Mouse (Mus musculus) lung, embryonic 16.5 days (tissue): Measurements from ENCODE around the gene Lingo3. TPM values are rescaled to one million over a fixed set of nuclear protein-coding genes. Genes with fewer than 3 reads are reported as not detected.

ENCODE experiments used
- ATAC-seq: fragments of 200-750 bp; cut with Nextera tagmentation; 2 replicates; pipeline ENCODE4 v1.8.0; 2017; ENCODE audit warnings: low read depth, mild to moderate bottlenecking, moderate library complexity
- H3K27ac ChIP-seq: fragments of 300-500 bp; sonication (generic); 2 replicates; pipeline ENCODE4 v1.5.1; 2014; ENCODE audit warnings: mild to moderate bottlenecking, control low read depth, low read length
- H3K27me3 ChIP-seq: fragments of 300-500 bp; sonication (generic); 2 replicates; pipeline ENCODE4 v1.6.1; 2014; ENCODE audit warnings: low read depth, low read length, mixed read lengths; ENCODE audit not compliant: control insufficient read depth, insufficient read depth
- H3K36me3 ChIP-seq: fragments of 300-500 bp; sonication (generic); 2 replicates; pipeline ENCODE4 v1.6.1; 2014; ENCODE audit warnings: low read length; ENCODE audit not compliant: control insufficient read depth, insufficient read depth
- H3K4me1 ChIP-seq: fragments of 300-500 bp; sonication (generic); replicated peaks from 2 replicates; pipeline ENCODE4 v1.6.1; 2014; ENCODE audit warnings: low read length, mixed read lengths; ENCODE audit not compliant: control insufficient read depth, insufficient read depth
- H3K4me2 ChIP-seq: fragments of 300-500 bp; sonication (generic); 2 replicates; pipeline ENCODE4 v1.6.1; 2014; ENCODE audit warnings: low read depth, low read length, control low read depth
- H3K4me3 ChIP-seq: fragments of 300-500 bp; sonication (generic); 2 replicates; pipeline ENCODE4 v1.5.1; 2014; ENCODE audit warnings: mild to moderate bottlenecking, low read length, control low read depth
- H3K9ac ChIP-seq: fragments of 300-500 bp; sonication (generic); 2 replicates; pipeline ENCODE4 v1.6.1; 2014; ENCODE audit warnings: low read length, control low read depth
- H3K9me3 ChIP-seq: fragments of 300-500 bp; sonication (generic); 2 replicates; pipeline ENCODE4 v1.6.1; 2016; ENCODE audit warnings: low read length; ENCODE audit not compliant: control insufficient read depth
- whole genome bisulfite sequencing: fragments of 180-500 bp; shearing (Covaris S2); extraction: QIAGEN DNeasy Blood & Tissue Kit; methylation state at CpG from one replicate; pipeline ENCODE4 v1.1.7; 2014; 5-methylcytosine and 5-hydroxymethylcytosine counted together
- polyA plus RNA-seq: library from polyadenylated mRNA; unstranded; fragments of >200 nt; fragmentation: Nextera tagmentation; extraction: Ambion mirVana; gene quantifications from 2 replicates; pipeline ENCODE4 v1.2.1, GENCODE M21; 2015

Gene Lingo3
- polyA plus RNA-seq, 1 experiment from 2014 or later, result 0.15 TPM

DNA sequence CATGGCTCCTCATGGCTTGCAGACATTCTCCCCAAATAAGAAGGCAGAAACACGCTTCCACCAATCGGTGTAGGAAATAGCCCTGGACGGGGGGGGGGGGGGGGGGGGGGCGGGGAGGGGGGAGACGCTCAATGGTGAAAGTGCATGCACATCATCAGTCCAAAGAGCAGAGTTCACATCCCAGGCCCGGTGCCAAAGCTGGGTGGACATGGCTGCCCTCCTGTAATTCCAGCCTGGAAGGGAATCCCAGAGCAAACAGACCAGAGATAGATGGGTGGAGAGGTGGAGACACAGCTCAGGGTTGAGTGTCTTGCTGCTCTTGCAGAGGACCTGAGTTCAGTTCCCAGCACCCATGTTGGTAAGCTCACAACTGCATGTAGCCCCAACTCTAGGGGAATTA lies 27.2 kb upstream of the Lingo3 start:
- H3K9me3 ChIP-seq, result no peaks in the 10 kb centered on the region
- 57% methylated on average over 1 of the region's 6 CpGs for WGBS
- ATAC-seq, result no peak

DNA sequence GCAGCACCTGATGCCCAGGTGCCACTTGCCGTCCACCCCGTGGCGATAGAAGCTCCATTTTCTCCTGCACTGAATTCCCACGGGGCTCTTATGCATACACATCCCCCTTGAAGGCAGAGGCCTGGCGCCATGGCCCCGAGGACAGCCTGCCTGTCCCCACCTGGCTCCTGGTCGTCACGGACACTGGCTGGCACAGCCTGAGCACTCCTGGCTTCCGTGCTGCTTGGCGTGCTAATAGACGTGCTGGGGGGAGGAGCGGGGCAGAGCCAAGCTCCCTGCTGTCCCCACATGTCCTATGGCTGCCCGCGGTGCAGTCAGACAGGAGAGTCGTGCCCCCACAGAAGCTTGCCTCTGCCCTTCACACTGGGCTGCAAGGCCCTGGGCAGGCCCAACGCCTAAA lies 20.6 kb upstream of the Lingo3 start:
- no peak overlapping the region for H3K4me2 ChIP-seq
- no peaks in the 10 kb centered on the region for H3K4me1 ChIP-seq
- no peak overlapping the region for H3K4me3 ChIP-seq
- H3K27ac ChIP-seq, result no peak overlapping the region
- 83% methylated on average over 16 of the region's 16 CpGs for WGBS
- H3K9me3 ChIP-seq, result no peaks in the 10 kb centered on the region
- no peak overlapping the region for H3K9ac ChIP-seq
- peaks cover 16% of the 10 kb centered on the region for H3K36me3 ChIP-seq
- no peaks in the 10 kb centered on the region for H3K27me3 ChIP-seq
- ATAC-seq, result no peak

More for the DNA sequence above, 27.2 kb upstream of the Lingo3 start:
- Histone ChIP-seq H3K4me3 (no peak overlapping the region), H3K27me3 (no peaks in the 10 kb centered on the region), H3K36me3 (peaks cover 3% of the 10 kb centered on the region), H3K27ac (no peak overlapping the region), H3K4me1 (no peaks in the 10 kb centered on the region), H3K4me2 (no peak overlapping the region), H3K9ac (no peak overlapping the region)

DNA sequence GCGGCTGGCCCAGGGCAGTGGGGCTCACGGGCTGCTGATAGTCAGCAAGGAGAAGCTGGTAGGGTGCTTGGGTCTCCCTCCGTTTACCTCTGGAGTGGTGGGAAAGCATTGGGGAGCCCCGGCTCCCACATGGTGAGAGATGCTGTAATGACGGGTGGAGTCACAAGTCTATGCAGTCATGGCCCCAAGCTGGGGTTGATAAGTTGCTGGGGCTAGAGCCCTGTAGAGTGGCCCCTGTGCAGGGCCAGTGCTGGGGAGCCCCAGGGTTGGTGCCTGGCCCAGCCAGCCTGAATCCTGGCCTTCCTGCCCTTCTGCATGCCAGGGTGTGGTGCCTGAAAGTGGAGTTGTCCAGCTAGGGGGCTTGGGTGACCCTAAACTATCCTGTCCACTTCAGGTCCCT lies 18.5 kb upstream of the Lingo3 start:
- Histone ChIP-seq H3K36me3 (peaks cover 14% of the 10 kb centered on the region), H3K4me3 (no peak overlapping the region), H3K9ac (no peak overlapping the region), H3K27ac (no peak overlapping the region), H3K4me1 (peaks cover 8% of the 10 kb centered on the region; the same call in 1 of the 2 replicates), H3K27me3 (no peaks in the 10 kb centered on the region), H3K4me2 (no peak overlapping the region), H3K9me3 (no peaks in the 10 kb centered on the region)
- WGBS, result 89% methylated on average over 5 of the region's 5 CpGs
- ATAC-seq, result no peak

DNA sequence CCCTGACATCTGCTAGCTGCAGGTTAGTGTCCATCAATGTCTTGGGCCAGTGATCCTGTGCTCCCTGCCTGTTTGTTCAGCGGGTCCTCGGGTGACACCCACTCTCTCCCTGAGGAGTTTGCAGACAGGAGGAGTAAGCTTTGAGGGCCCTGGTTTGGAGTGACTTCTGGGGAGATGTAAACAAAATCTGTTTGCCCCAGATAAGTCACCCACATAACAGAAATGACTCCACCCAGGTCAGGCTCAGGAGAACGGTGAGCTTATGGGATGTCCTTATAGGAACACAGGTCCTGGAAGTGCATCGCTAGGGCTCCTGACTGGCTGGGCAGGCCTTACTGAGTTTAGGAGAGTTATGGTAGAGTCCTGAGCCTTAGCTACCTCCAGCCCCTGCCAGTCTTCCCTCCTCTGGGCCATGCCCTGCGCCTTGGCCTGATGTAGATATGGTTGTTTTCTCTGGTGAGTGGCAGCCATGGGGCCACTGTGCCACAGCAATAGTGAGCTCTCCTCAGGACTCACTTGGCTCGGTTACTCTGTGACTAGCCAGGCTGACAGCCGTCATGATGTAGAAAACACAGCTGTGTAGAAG lies 14.6 kb upstream of the Lingo3 start:
- ATAC-seq, result no peak
- no peaks in the 10 kb centered on the region for H3K27me3 ChIP-seq
- H3K9me3 ChIP-seq, result no peaks in the 10 kb centered on the region
- no peak overlapping the region for H3K4me3 ChIP-seq
- H3K9ac ChIP-seq, result no peak overlapping the region
- peaks cover 8% of the 10 kb centered on the region; the same call in 1 of the 2 replicates for H3K36me3 ChIP-seq
- H3K4me1 ChIP-seq, result peaks cover 27% of the 10 kb centered on the region
- 0 out of 2 replicates have a peak overlapping the region, but pooled peaks have one; percentile 25 for H3K27ac ChIP-seq
- H3K4me2 ChIP-seq, result no peak overlapping the region
- WGBS, result 52% methylated on average over 7 of the region's 7 CpGs

DNA sequence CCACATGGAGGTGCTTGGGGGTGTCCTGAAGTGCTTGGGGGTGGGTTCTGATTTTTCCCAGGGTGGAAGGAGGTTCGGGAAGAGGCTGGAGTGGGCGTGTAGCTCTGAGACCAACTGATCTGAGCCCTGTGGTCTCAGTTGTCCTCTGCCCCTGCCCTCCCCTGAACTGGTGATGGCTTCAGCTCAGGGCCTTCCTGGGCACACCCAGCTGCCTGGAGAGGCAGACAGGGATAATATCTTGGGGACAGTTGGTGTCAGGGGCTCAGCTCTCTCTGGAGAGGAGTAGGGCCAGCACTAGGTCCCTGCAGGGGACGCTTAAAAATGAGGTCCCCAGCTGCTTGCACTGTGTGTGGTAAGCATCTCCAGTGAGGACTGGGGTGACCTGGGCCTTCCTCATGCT lies 14.0 kb upstream of the Lingo3 start:
- Histone ChIP-seq H3K4me1 (peaks cover 27% of the 10 kb centered on the region), H3K27me3 (no peaks in the 10 kb centered on the region), H3K36me3 (peaks cover 8% of the 10 kb centered on the region; the same call in 1 of the 2 replicates), H3K4me3 (no peak overlapping the region), H3K9ac (peak overlapping the region; percentile 27), H3K4me2 (no peak overlapping the region), H3K27ac (peak overlapping the region; percentile 25), H3K9me3 (no peaks in the 10 kb centered on the region)
- WGBS, result 54% methylated on average over 3 of the region's 3 CpGs
- no peak for ATAC-seq

DNA sequence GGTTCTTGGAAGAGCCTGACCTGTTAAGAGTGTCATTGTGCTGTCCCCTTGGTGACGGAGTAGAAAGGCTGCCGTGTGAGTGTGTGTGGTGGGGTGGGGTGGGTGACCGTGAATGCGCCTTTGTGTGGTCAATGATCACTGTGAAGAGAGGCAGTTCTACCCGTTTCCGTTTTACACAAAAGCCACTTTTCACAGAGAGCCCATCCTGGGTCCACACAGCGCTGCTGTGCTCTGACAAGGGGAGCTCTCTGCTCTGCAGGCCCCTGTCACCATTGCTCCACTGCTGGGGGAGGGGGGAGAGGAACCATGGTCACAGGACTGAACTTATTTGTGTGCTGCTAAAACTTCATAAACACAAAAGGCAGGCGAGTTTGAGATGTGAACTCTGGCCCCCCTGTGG lies 13.5 kb upstream of the Lingo3 start:
- H3K36me3 ChIP-seq, result peaks cover 10% of the 10 kb centered on the region
- peak overlapping the region; percentile 27 for H3K9ac ChIP-seq
- ATAC-seq, result peak; percentile 26; the same call in 1 of the 2 replicates
- H3K27ac ChIP-seq, result peak overlapping the region; percentile 25
- no peak overlapping the region for H3K4me2 ChIP-seq
- no peaks in the 10 kb centered on the region for H3K9me3 ChIP-seq
- H3K27me3 ChIP-seq, result no peaks in the 10 kb centered on the region
- 48% methylated on average over 8 of the region's 8 CpGs for WGBS
- no peak overlapping the region for H3K4me3 ChIP-seq
- peaks cover 27% of the 10 kb centered on the region for H3K4me1 ChIP-seq

DNA sequence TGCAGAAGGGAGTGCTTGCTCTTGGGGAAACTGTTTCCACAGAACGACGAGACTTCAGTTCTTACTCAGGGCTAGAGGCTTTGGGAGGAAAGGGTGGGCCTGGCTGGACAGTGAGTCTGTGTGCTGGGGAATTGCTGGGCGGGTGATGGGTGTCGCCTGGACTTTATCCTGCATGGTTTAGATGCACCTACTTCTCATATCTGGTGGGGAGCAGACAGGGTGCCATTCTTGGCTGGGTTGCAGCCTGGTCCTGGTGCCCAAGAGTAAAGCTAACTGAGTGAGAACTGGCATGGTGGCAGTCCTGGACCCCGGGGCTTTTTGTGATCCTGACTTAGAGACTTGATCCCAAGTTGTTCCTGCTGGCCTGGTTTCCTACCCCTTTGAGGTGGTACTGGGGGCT lies 13.1 kb upstream of the Lingo3 start:
- H3K27ac ChIP-seq, result peak overlapping the region; percentile 7; the same call in 1 of the 2 replicates
- no peak overlapping the region for H3K4me3 ChIP-seq
- H3K36me3 ChIP-seq, result peaks cover 12% of the 10 kb centered on the region
- WGBS, result 56% methylated on average over 5 of the region's 5 CpGs
- no peaks in the 10 kb centered on the region for H3K27me3 ChIP-seq
- H3K9me3 ChIP-seq, result no peaks in the 10 kb centered on the region
- ATAC-seq, result no peak
- H3K4me1 ChIP-seq, result peaks cover 27% of the 10 kb centered on the region
- H3K4me2 ChIP-seq, result no peak overlapping the region
- H3K9ac ChIP-seq, result peak overlapping the region; percentile 17; the same call in 1 of the 2 replicates

DNA sequence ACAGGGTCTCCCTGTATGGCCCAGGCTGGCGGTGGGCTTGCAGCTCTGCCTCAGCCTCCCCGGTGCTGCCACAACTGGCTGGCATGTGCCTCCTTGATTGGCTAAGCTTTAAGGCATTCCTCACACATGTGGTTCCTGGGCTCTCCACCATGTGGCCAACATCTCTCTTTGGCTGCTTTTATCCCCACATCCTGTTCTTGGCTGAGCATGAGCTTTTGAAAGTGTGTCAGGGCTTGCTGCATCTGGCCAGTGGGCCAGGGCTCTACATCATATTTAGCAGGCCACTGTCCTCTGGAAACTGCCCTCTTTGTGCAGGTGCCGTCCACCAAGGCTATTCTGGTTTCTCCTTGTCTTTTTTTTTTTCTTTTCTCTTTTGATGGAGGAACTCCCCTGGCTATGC lies 12.4 kb upstream of the Lingo3 start:
- Histone ChIP-seq H3K27me3 (no peaks in the 10 kb centered on the region), H3K36me3 (peaks cover 11% of the 10 kb centered on the region), H3K4me1 (peaks cover 27% of the 10 kb centered on the region), H3K4me2 (peak overlapping the region; percentile 100), H3K4me3 (peak overlapping the region; percentile 94), H3K9ac (peak overlapping the region; percentile 92), H3K27ac (no peak overlapping the region; the same call in none of the 2 replicates), H3K9me3 (no peaks in the 10 kb centered on the region)
- 46% methylated on average over 3 of the region's 3 CpGs for WGBS
- no peak for ATAC-seq

DNA sequence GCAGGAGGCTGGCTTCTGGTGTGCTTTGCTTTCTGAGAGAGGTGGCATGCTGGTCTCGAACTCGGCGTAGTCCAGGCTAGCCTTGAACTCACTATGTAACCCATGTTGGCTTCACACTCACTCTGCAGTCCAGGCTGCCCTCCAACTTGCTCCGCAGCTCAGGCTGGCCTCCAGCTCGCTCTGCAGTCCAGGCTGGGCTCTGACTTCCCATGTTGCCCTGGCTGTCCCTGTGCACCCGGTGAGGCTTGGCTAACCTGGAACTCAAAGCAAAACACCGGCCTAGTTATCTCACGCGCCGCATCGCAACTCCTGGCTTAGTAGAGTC lies 11.9 kb upstream of the Lingo3 start:
- Histone ChIP-seq H3K27ac (no peak overlapping the region; the same call in 1 of the 2 replicates), H3K9me3 (no peaks in the 10 kb centered on the region), H3K27me3 (no peaks in the 10 kb centered on the region), H3K4me3 (peak overlapping the region; percentile 94), H3K4me2 (peak overlapping the region; percentile 100), H3K36me3 (peaks cover 12% of the 10 kb centered on the region), H3K9ac (peak overlapping the region; percentile 92), H3K4me1 (peaks cover 27% of the 10 kb centered on the region)
- ATAC-seq, result no peak
- 21% methylated on average over 11 of the region's 11 CpGs for WGBS
